Mouse (Mus musculus): Measurements from ENCODE around the gene Serpina16. TPM values are rescaled to one million over a fixed set of nuclear protein-coding genes. Genes with fewer than 3 reads are reported as not detected.

Serpina16 gene
- total RNA-seq, 2 experiments from 2014 or later: not detected

- no peak for DNase-seq
Observed at GRCm38 (mm10) chr12:103656848-103657626, 18.9 kb downstream of the Serpina16 start, which contains the start of gene Serpina6. TSS of gene Serpina6 (minus strand) at chr12:103657212.

GRCm38 (mm10) chr12:103655123-103656044 is 20.6 kb downstream of the Serpina16 start:
- no peak for DNase-seq

- peak; percentile 17 for DNase-seq
Observed at GRCm38 (mm10) chr12:103653836-103654235, 22.1 kb downstream of the Serpina16 start.

GRCm38 (mm10) chr12:103646314-103646713 is 29.6 kb downstream of the Serpina16 start:
- no peak for DNase-seq

- no peak for DNase-seq
Observed at GRCm38 (mm10) chr12:103644601-103645000, 31.3 kb downstream of the Serpina16 start.

GRCm38 (mm10) chr12:103643818-103644217 is 32.1 kb downstream of the Serpina16 start:
- no peak for DNase-seq

GRCm38 (mm10) chr12:103643336-103643735 is 32.6 kb downstream of the Serpina16 start:
- peak; percentile 93 for DNase-seq

- no peak for DNase-seq
Observed at GRCm38 (mm10) chr12:103635846-103636245, 40.1 kb downstream of the Serpina16 start.

GRCm38 (mm10) chr12:103634430-103634829 is 41.5 kb downstream of the Serpina16 start:
- DNase-seq: no peak

- DNase-seq: no peak
Observed at GRCm38 (mm10) chr12:103631203-103631612, 44.7 kb downstream of the Serpina16 start, which contains the start of gene Serpina10. TSS of gene Serpina10 (minus strand) at chr12:103631444.

Other genes starting within 250 kb of the Serpina16 start
- 1,000 to 10,000 TPM; 1,092 to 1,163 TPM for gene Ifi27, start 241.9 kb downstream of the Serpina16 start, total RNA-seq (2021)
- 10 to 100 TPM; 15.6 to 16.8 TPM for gene Ifi27l2a, start 232.5 kb downstream of the Serpina16 start, total RNA-seq (2021)
- gene Ifi27l2b, start 218.9 kb downstream of the Serpina16 start, total RNA-seq (2021): not detected
- gene Ppp4r4, start 143.9 kb downstream of the Serpina16 start, total RNA-seq (2021): 1 to 10 TPM; 2.3 to 3.2 TPM
- 10 to 100 TPM; 11.9 to 22.2 TPM for gene Serpina10, start 44.7 kb downstream of the Serpina16 start, total RNA-seq (2021)
- gene Serpina6, start 18.9 kb downstream of the Serpina16 start, total RNA-seq (2021): 10 to 100 TPM; 12.2 to 21.7 TPM
- not detected for gene Serpina1f, start 19.4 kb upstream of the Serpina16 start, total RNA-seq (2021)
- gene Serpina1d, start 97.5 kb upstream of the Serpina16 start, total RNA-seq (2021): 100 to 1,000 TPM; 308 to 732 TPM
- 1,000 to 10,000 TPM in 1 of 2 experiments, 100 to 1,000 TPM in 1; 691 to 1,677 TPM for gene Serpina1b, start 154.2 kb upstream of the Serpina16 start, total RNA-seq (2021)
- gene Serpina1a, start 187.4 kb upstream of the Serpina16 start, total RNA-seq (2021): 100 to 1,000 TPM; 292 to 744 TPM
- 100 to 1,000 TPM; 280 to 719 TPM for gene Serpina1c, start 228.7 kb upstream of the Serpina16 start, total RNA-seq (2021)

All from adrenal gland, postnatal 10 days (tissue).